Mouse (Mus musculus): ENCODE measurements around the gene A430005L14Rik. TPM values are rescaled to one million over a fixed set of nuclear protein-coding genes. Genes with fewer than 3 reads are reported as not detected.

The A430005L14Rik gene
- total and polyA plus RNA-seq, 3 experiments: 26.8 to 48.9 (median 41.8) TPM

DNA sequence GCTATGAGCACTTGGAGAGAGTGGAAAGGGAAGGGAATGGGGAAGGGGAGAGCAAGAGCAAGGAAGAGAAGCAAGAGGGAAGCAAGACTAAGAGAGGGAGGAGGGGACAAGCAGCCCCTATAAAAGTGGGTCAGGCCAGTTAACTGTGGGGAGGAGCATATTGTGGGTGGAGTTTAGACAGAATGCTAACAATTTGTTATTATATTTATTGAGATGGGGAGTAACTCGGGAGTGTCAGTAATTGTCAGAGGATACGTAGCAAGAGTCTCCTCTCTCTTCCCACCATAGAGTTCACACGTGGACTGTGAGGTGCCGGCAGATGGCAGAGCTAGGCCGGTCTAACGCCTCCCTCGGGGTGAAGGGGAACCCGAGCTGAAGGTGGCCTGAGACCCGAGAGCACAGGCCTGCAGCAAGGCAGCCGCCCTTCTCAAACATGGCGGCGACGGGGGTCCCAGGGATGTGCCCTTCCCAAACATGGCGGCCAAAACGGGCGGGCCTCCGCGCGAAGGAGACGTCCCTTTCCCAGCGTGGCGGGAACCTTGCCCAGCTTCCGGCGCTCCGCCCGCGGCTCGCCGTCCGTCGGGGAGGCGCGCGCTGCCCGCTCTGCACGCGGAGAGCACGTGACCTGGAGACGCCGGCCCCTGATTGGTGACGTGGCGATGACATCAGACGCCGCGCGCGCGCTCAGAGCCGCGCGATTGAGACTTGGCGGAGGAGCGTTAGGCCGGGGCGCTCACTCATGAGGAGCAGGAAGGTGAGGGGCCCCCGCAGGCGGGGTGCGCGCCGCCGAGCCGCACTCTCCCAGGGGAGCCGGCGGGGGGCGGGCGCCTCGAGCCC lies at the start of gene A430005L14Rik (continued):
- peak; percentile 35 for TF ChIP-seq IRF4 (IDR thresholded peaks at IDR 0.05; ENCODE audit: low read depth, low read length)

DNA sequence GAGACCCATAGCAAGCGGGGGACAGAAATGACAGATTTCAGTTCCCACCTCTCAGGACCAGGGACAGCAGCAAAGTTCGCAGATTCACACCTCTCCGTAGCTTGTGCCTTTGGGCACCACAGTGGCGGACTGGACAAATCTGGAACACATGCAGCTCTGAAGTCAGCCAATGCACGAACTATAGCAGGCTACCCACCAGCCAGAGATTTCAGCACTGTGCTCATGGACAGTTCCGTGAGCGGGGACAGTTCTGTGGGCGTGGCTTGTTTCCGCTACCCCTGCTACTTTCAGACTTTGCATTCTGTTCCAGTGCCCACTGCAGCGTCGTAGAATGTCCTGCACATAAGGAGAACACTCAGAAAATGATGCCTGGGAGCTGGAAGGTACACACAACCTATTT lies 49.5 kb upstream of the A430005L14Rik start:
- no peaks in the 10 kb centered on the region for H3K36me3 ChIP-seq (replicated peaks in 1 of 2; ENCODE audit: control insufficient read depth in 1 of 2, insufficient read depth in 1 of 2, low read length in 1 of 2)
- H3K79me2 ChIP-seq (replicated peaks; ENCODE audit: control insufficient read depth, extremely low read depth, insufficient read depth, poor library complexity, severe bottlenecking): no peaks in the 10 kb centered on the region
- H3K27ac ChIP-seq (ENCODE audit: insufficient read depth, low read depth): no peak overlapping the region
- dilution Hi-C loops (cut with MboI; ENCODE audit: extremely low pct_ligation_motif_present, extremely low pct_unique_long_range_greater_than_20kb, low sequenced_read_pairs) (no loop called here), in situ Hi-C loops (cut with MboI; ENCODE audit: low pct_ligation_motif_present, low pct_unique_long_range_greater_than_20kb, low sequenced_read_pairs) (no loop called here)
- no peak overlapping the region for H3K4me3 ChIP-seq (replicated peaks in 1 of 3; ENCODE audit: low read depth in 2 of 3, low read length in 2 of 3, poor library complexity in 1 of 3)
- DNase-seq (ENCODE audit: extremely low read depth): no peak
- no peak for TF ChIP-seq JUND (conservative IDR thresholded peaks at IDR 0.05; ENCODE audit: low read depth, low read length)
- peaks cover 94% of the 10 kb centered on the region for H3K9me3 ChIP-seq (replicated peaks; ENCODE audit: low read length)
- H3K9ac ChIP-seq (ENCODE audit: insufficient read depth, low read depth): no peak overlapping the region
- H3K4me1 ChIP-seq (ENCODE audit: control insufficient read depth in 1 of 2, insufficient read depth in 2 of 2): no peaks in the 10 kb centered on the region
- H3K4me2 ChIP-seq (ENCODE audit: insufficient read depth, low read depth, poor library complexity, severe bottlenecking): no peak overlapping the region
- H3K27me3 ChIP-seq (replicated peaks): no peaks in the 10 kb centered on the region

DNA sequence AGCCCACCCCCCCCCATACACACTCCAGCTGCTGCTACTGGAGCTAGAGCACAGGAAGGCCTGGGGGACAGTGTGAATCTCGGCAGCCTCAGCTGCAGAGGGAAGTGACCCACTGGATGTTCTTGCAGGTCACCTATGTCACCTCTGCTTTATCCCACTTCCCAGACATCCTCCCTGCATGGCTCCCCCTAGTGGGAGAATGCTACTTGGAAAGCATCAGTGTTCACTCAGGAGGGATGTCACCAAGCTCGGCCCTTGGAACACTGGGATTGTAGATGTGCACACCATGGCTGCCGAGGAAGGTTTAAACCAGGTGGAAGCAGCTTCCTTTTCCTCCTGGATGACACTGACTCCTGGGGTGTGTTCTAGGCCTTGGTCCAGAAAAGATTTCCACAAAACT lies 43.4 kb upstream of the A430005L14Rik start:
- Histone ChIP-seq H3K4me3 (replicated peaks in 1 of 3; ENCODE audit: low read depth in 2 of 3, low read length in 2 of 3, poor library complexity in 1 of 3) (no peak overlapping the region), H3K9me3 (replicated peaks; ENCODE audit: low read length) (peaks cover 85% of the 10 kb centered on the region), H3K4me2 (ENCODE audit: insufficient read depth, low read depth, poor library complexity, severe bottlenecking) (no peak overlapping the region), H3K27me3 (replicated peaks) (no peaks in the 10 kb centered on the region), H3K4me1 (ENCODE audit: control insufficient read depth in 1 of 2, insufficient read depth in 2 of 2) (no peaks in the 10 kb centered on the region), H3K36me3 (replicated peaks in 1 of 2; ENCODE audit: control insufficient read depth in 1 of 2, insufficient read depth in 1 of 2, low read length in 1 of 2) (no peaks in the 10 kb centered on the region), H3K27ac (ENCODE audit: insufficient read depth, low read depth) (no peak overlapping the region), H3K79me2 (replicated peaks; ENCODE audit: control insufficient read depth, extremely low read depth, insufficient read depth, poor library complexity, severe bottlenecking) (no peaks in the 10 kb centered on the region), H3K9ac (ENCODE audit: insufficient read depth, low read depth) (no peak overlapping the region)
- TF ChIP-seq PAX5 (IDR thresholded peaks at IDR 0.05; ENCODE audit: low read length) (no peak), GABPA (IDR thresholded peaks at IDR 0.05; ENCODE audit: insufficient replicate concordance, low read depth, low read length) (no peak), USF1 (IDR thresholded peaks at IDR 0.05; ENCODE audit: low read depth, low read length) (no peak), SIN3A (IDR thresholded peaks at IDR 0.05; ENCODE audit: low read length) (no peak), CHD1 (IDR thresholded peaks at IDR 0.05; ENCODE audit: low read depth, low read length) (no peak), MXI1 (IDR thresholded peaks at IDR 0.05; ENCODE audit: low read depth, low read length) (no peak), ZMIZ1 (IDR thresholded peaks at IDR 0.05; ENCODE audit: low read depth, low read length) (no peak), TCF12 (IDR thresholded peaks at IDR 0.05; ENCODE audit: low read depth, low read length) (no peak), NRF1 (IDR thresholded peaks at IDR 0.05; ENCODE audit: low read depth, low read length) (no peak), JUN (IDR thresholded peaks at IDR 0.05; ENCODE audit: insufficient read depth, low read depth, low read length) (no peak), HCFC1 (IDR thresholded peaks at IDR 0.05; ENCODE audit: low read depth, low read length) (no peak), MYC (IDR thresholded peaks at IDR 0.05; ENCODE audit: low read depth, low read length) (no peak), POLR2A (IDR thresholded peaks at IDR 0.05; ENCODE audit: low read depth, low read length) (no peak), ZKSCAN1 (IDR thresholded peaks at IDR 0.05; ENCODE audit: borderline replicate concordance, low read depth, low read length) (no peak), KAT2A (IDR thresholded peaks at IDR 0.05; ENCODE audit: insufficient replicate concordance, low read length) (no peak)
- in situ Hi-C loops (cut with MboI; ENCODE audit: low pct_ligation_motif_present, low pct_unique_long_range_greater_than_20kb, low sequenced_read_pairs) (no loop called here), dilution Hi-C loops (cut with MboI; ENCODE audit: extremely low pct_ligation_motif_present, extremely low pct_unique_long_range_greater_than_20kb, low sequenced_read_pairs) (no loop called here)
- no peak for DNase-seq (ENCODE audit: extremely low read depth)

All from CH12.LX (cell line).